Mouse (Mus musculus) urinary bladder, postnatal 14 days (tissue): ENCODE measurements around the gene Coro1a.
"Not testable (repeated sequence)": the region's sequence is repeated elsewhere in the genome, so short reads cannot be mapped to it uniquely, and the experiment has no call there.

Experiments
- DNase-seq: peaks from one replicate; pipeline ENCODE4 v3.0.0; 2021; ENCODE audit warnings: low spot score

Coro1a gene

GRCm38 (mm10) chr7:126707442-126708174 lies at the start of gene Coro1a:
Coro1a (minus strand) TSS chr7:126707787.
- DNase-seq, result no peak

- DNase-seq, result peak; percentile 83
Observed at GRCm38 (mm10) chr7:126754866-126755265, 47.3 kb upstream of the Coro1a start.

- DNase-seq, result no peak
Observed at GRCm38 (mm10) chr7:126749582-126750343, 42.2 kb upstream of the Coro1a start.

- DNase-seq, result no peak
Observed at GRCm38 (mm10) chr7:126748824-126749223, 41.2 kb upstream of the Coro1a start.

- no peak for DNase-seq
Observed at GRCm38 (mm10) chr7:126746798-126747197, 39.2 kb upstream of the Coro1a start.

GRCm38 (mm10) chr7:126746066-126746465 lies 38.5 kb upstream of the Coro1a start:
- no peak for DNase-seq

GRCm38 (mm10) chr7:126741964-126742482 lies 34.4 kb upstream of the Coro1a start:
- DNase-seq, result no peak

- DNase-seq, result no peak
Observed at GRCm38 (mm10) chr7:126741452-126741851, 33.9 kb upstream of the Coro1a start.

- DNase-seq, result no peak
Observed at GRCm38 (mm10) chr7:126740977-126741376, 33.4 kb upstream of the Coro1a start.

GRCm38 (mm10) chr7:126740132-126740735 lies 32.6 kb upstream of the Coro1a start:
- DNase-seq, result no peak

- no peak for DNase-seq
Observed at GRCm38 (mm10) chr7:126739551-126739950, 32.0 kb upstream of the Coro1a start.

GRCm38 (mm10) chr7:126736122-126736521 lies 28.5 kb upstream of the Coro1a start:
- DNase-seq, result no peak

- DNase-seq, result not testable (repeated sequence)
Observed at GRCm38 (mm10) chr7:126730256-126730789, 22.7 kb upstream of the Coro1a start.

- no peak for DNase-seq
Observed at GRCm38 (mm10) chr7:126725667-126726066, 18.1 kb upstream of the Coro1a start.

- DNase-seq, result no peak
Observed at GRCm38 (mm10) chr7:126725077-126725476, 17.5 kb upstream of the Coro1a start.

- no peak for DNase-seq
Observed at GRCm38 (mm10) chr7:126721635-126722034, 14.0 kb upstream of the Coro1a start.

GRCm38 (mm10) chr7:126718787-126719337 lies 11.3 kb upstream of the Coro1a start:
- no peak for DNase-seq

- DNase-seq, result no peak
Observed at GRCm38 (mm10) chr7:126717566-126717965, 10.0 kb upstream of the Coro1a start.

- no peak for DNase-seq
Observed at GRCm38 (mm10) chr7:126715679-126716078, 8.1 kb upstream of the Coro1a start.

- DNase-seq, result no peak
Observed at GRCm38 (mm10) chr7:126711910-126712309, 4.3 kb upstream of the Coro1a start.

GRCm38 (mm10) chr7:126710266-126710665 lies 2.7 kb upstream of the Coro1a start:
- no peak for DNase-seq
